Mouse (Mus musculus) spleen, postnatal 14 days (tissue): Measurements from ENCODE around the gene Gm49396.

Experiments
- DNase-seq, 2 experiments: peaks; one replicate each; pipeline ENCODE4 v3.0.0; 2021 to 2022; ENCODE audit warnings: low spot score in 2 of 2

The Gm49396 gene

DNA sequence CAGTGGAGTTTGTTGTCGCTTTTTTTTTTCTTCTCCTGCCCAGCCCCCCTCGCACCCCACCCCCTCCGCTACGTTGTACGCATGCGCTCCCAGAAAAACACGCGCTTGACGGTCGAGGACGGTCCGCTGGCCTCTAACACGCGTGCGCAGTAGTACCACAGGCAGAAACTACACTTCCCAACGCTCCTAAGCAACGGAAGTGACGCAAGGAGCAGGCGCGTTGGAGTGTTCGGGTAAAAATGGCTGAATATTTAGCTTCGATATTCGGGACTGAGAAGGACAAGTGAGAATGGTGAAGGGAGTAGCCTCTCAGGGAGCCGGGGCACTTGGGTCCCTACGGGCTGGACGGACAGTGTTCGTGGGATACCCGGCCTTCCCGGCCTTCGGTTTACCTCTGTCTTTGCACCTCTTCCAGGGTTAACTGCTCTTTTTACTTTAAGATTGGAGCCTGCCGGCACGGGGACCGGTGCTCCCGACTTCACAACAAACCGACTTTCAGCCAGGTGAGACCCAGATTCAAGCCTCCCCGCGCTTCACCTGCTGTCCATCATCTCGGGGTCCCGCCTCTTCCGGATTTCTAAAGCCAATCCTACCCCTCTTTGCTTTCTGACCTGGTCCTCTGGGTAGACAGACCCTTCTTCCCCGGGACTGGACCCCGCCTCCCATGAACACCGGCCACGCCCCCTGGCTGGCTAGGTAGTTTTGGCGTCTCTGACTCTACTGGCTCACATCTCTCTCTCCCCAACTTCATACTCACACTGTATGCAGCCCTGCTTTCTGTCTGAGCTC, at the start of gene Gm49396, which contains the start of the genes U2af1l4 and Psenen:
TSS of gene Gm49396 (plus strand) at position 228 of the 789 bp plus-strand sequence.
TSS of gene U2af1l4 (plus strand) at position 185 of the 789 bp plus-strand sequence.
TSS of gene Psenen (minus strand) at position 511 of the 789 bp plus-strand sequence.
- DNase-seq, result peak; percentile 87 to 90

DNA sequence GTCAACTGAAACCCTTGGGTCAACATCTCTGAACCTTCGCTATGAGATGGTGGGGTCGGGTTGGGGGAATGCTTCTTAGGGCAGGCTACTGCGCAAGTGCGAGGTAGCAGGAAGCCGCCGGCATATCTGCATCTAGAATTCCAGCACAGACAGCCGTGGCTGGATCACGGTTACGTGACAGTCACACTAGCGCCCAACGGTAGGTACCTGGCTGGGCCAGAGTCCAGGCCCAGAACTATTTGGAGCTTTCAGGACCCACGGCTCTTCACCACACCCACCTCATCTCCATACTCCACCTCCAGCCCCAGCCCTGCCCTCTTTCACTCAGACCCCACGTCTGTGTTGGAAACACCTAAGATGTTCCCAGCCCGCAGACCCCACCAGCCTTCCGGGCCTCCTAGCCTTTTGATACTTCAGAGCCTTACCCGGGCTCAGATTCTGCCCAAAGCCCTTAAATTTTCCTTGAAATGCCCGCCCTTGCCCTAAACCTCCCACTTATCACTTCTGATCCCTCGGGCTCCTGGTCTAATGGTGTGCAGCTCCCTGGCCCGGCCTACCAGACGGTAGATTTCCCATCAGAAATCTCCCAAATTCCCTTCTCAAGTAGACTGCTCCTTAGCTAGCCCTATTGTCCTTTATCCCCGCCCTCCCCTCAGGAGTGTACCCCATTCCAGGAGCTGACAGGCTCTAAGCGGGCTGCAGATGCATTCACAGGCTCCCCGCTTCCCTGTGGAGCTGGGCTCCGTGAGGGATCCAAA, 48.0 kb upstream of the Gm49396 start:
- DNase-seq, result no peak

DNA sequence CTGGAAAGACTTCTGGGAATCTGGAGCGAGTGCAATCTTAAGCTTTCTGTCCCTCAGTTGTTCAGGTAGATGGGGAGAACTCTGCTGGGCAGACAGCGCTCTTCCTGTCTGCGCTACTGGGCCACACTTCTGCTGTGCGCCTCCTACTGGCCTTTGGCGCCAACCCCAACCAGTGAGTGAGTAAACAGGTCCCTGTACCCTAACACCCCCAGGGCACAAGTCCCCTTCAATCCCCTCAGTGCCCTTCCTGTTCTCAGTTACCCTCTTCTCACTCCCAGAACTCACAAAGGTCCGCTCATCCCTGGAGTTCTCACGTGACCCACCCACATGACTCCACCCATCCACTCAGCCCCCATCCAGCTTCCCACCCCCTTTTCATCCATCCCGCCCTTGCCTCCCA, 44.8 kb upstream of the Gm49396 start:
- DNase-seq, result no peak

DNA sequence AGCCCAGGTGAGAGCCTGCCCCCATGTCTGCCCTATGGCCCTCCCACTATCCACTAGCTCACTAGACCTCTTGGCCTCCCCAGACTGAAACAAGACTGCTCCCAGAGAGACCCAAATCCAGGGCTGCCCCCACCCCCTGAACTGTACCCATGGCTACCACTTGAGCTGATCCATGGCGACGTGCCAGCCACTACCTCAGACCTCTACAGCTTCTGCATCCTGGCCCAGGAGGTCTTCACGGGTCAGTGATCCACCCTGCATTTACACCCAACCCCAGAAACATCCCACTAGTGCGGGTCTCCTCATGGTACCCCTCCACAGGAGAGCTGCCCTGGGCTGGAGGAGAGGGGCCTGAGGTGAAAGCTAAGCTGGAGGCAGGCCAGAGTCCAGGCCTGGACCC, 42.7 kb upstream of the Gm49396 start:
- DNase-seq, result no peak

DNA sequence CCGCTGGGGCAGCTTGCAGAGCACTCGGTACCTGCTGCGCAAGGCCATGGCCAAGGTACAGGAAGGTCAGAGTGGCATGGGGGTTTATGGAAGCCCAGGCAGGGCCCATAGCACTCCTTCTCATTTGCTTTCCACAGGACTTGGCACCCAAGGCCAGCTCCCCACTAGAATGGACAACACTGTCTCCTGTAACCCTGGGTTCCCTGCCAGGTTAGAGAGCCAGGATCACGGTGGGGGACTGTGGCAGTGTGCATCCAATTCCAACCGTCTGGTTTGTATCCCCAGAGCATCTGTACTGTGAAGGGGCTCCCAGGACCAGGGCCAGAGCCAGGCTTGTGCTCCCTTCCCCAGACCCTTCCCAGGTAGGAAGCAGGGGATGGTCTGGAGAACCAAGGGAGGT, 42.3 kb upstream of the Gm49396 start:
- DNase-seq, result no peak

DNA sequence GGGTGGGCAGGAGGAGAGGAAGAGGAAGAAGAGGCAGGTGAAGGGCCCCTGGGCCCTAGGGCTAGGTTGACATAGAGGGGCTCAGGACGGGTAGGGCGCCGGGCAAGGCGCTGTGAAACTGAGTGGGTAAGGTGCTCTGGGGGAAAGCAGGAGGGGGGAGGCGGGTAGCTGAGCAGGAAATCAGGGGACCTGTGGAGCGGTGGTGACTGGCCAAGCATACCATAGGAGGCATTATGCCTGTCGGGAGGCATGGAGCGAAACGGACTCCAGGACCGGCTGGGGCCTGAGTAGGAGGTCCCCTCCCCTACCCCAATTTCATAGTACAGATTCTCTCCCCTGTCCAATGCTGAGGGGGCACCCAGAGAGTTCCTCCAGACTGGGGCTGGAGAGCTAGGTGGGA, 40.3 kb upstream of the Gm49396 start:
- DNase-seq, result no peak

DNA sequence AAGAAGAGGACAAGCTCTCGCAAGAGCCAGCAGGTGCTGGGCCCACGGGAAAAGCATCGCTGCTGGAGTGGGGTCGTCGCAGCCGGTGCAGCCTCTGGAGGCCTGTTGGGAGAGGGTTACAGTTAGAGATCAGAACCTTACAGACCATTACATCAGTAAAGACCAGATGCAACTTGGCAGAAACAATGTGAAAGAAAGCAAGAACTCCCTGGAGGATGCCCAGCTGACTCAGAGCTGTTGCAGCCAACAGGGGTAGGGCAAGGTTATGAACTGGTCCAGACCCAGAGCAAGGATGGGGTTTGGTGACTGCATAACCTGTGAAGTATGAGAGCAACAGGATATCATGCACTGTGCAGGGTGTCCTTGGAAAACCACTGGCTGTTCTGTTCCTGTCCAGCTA, 38.7 kb upstream of the Gm49396 start:
- DNase-seq, result no peak

DNA sequence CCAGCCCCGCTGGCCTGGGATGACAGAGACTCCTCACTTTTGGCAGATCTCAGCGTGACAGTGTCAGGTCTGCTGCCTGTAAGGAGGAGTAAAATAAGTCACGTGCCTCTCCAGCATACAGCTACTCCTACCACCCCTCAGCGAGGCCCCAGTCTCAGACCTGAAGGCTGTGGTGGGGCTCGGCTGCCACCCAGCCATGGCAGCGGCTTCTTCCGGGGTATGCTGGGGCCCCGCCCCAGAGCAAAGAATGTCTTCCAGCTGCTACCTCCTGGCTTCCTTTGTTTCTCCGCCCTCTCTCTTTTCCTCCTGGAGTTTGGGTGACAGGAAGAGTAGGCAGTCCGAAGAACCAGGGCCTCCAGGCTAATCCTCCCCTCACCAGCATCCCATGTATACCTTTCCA, 37.2 kb upstream of the Gm49396 start:
- no peak for DNase-seq

DNA sequence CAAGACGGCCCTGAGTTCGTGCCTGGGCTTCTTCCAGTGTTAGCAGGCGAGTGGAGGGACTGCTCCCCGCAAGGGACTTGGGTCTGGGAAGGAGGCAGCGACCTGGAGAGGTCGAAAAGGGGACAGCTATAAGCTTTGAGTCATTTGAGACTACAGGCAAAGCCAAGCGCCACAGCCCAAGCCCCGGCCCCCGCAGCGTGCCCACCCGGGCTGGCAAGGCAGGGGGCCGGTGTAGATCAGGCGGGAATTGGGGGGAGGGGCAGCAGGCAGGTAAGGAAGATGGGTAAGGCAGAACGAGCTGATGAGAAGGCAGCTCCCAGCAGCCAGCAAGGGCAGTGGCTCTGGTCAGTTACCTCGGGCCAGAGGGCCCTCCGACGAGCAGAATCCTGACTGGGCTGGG, 36.7 kb upstream of the Gm49396 start:
- no peak for DNase-seq

DNA sequence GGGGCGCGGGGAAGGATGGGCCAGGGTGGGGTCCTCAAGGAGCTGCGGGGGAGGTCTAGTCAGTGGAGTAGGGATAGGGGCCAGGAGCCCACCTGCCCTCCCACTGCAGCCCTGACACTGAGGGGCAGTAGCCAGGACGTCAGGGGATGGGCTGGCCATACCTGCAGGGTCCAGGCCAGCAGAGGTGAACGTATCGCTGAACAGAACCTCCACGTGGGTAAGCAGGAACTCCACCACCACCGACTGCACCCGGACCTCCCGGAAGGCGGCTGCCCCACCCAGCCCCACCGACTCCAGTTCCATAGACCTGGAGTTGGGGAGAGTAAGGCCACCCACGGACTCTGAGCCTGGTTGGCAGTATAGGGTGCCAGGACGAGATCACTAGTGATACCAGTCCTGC, 36.2 kb upstream of the Gm49396 start:
- DNase-seq, result no peak

DNA sequence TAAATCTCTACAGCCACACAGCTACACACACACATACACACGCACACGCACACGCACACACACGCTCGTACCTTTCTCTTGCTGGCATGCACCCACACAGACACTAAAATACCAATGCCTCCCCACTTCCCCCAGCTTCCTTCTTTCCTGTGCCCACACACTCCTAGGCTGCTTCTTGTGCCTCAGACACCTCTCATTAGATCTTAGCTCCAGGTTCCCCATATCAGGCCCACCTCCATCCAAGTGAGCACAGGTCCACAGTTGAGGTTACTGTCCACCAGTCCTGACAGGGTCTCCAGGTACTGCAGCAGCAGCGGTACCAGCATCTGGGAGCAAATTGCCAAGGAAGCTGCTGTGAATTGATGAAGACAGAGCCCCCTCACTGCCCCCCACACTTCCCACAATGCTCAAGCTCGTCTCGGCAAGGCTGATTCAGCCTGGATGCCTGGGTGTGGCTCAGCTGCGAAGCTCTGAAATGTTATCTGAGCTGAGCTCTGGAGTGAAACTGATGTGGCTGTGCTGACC, 31.8 kb upstream of the Gm49396 start:
- no peak for DNase-seq

DNA sequence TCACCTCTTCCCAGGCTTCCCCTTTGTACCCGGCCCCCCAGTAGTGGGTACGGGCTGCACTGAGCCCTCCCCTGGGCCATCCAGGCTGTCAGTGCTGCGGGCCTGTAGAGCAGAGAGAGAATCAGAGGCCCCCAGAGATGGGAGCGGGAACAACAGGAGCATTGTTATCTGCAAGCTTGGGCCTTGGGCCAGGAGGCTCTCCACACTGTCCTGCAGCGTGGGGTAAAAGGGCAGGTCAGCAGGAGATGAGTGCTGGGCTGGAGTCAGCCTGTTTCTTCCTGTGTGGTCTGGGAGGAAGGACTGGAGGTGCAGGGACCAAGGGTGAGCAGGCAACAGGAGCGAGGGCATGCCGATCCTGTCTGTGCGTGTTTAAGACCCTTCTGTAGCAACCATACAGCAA, 30.2 kb upstream of the Gm49396 start:
- DNase-seq, result no peak

DNA sequence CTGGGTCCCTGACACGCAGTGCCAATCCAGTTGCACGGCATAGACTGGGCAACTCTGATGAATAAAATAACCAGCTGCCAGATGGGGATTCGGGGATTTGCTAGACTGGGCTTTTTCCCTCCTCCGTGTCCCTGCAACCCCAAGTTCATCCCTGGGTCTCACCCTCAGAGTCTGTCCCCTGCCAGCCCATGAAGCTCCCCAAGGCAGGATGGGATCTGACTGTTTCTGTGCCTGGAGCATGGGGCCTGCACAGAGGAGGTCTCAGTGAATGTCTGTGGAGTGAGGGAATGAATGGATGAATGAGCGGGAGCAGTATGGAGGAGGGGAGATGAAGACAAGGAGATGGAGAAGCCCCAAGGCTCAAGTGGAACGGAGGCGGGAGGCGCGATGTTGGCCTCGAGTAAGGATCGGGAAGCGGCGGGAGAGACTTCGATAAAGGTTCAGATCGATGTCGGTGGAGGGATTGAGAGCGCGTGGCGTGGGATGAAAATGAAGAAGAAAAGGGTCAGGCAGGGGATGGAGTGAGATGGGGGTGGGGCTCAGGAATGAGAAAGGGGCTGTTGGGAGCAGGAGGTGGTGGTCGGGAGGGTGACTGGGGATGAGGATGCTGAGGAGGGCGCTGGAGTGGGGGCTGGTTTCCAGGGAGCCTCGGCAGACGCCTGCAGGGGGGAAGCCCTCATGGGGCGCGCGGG, 29.1 kb upstream of the Gm49396 start:
- peak in 1 of 2 experiments; percentile 22 for DNase-seq

DNA sequence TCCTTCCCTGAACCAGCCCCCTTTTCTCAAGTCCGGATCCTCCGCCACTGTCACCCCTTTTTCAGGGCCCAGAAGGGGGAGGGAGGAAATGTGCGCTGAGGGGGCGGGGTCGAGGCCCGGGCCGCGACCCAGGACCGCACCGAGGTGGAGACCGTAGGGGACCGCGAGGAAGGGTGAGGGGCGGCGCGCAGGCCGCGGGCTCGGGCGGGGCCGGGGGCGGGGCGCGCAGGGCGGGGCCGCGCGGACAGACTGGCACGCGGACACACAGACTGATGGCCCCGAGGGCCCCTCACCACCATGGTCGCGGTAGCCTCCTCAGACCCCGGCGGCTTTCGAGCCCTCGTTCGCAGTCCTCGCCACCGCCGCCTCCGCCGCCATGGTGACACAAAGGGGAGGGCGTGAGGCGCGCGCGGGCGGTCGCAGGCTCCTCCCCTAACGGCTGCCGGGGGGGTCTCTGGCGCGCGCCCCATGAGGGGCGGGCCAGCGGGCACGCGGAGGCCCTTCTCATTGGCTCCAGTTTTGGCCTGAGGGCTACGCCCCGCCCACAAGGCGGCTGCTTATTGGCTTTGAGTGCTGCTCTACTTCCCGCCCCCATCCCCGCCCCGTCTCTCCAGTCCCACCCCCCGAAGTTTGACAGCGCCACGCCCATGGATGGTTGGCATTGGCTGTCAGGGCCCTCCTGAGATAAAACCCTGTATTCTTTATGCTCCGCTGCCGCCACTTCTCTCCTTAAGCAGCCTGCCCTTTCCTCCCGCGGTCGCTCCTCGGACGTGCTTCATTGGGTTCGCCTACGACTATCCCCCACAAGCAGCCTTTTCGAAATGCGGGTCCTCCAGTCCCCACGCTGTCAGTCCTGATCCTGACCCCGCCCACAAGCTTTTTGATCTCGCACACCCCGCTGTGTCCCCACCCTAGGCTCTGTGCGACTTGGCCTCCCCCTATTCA, 28.2 kb upstream of the Gm49396 start, which contains the start of gene Arhgap33:
TSS of gene Arhgap33 (minus strand) at position 428 of the 945 bp plus-strand sequence.
- DNase-seq, result peak; percentile 91 to 93

DNA sequence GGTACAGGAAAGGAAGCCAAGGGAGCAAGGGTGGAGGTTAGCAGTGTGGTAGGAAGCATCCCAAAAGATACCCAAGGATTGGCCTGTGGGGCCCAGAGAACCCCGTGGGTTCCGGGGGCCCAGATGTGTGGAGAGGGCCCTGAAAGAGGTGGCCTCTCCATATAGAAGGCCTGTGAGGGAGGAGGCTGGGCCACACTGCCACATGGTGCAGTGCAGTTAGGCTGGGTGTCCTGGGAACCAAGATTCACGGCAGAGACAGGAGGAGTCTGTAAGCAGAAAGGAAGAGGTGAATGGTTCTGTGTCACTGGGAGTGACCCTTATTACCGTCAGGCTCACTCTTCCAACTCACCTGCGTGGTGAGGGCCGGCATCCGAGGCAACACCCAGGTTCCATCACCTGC, 22.6 kb upstream of the Gm49396 start:
- DNase-seq, result no peak

DNA sequence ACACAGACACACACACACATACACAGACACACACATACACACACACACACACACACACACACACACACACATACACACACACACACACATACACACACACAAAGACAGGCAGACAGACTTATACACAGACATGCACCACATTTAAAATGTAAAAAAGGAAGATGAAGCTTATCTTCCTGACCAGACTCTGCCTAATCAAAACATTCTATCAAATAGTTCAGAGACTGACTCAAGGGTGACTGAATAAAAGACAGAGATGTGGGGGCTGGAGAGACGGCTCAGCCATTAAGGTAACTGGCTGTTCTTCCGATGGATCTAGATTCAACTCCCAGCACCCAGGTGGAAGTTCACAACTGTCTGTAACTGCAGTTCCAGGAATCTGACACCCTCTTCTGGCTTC, 18.8 kb upstream of the Gm49396 start:
- no peak for DNase-seq

DNA sequence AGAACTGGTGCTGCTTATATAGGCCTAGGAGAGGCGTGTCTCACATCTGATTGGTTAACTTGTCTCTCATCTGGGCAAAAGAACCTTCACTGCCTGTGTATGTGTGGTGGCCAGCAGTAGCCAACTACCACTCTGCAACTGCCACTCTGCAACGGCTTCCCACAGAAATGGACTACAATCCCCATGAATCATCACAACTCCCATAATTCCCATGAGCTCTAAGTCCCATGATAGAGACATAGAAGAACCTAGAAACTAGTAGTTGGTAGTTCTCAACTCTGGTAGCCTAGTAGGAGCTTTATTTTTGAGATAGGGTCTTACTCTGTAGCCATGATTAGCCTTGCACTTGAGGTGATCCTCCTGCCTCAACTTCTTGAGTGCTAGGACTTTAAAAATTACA, 13.3 kb upstream of the Gm49396 start:
- no peak for DNase-seq

DNA sequence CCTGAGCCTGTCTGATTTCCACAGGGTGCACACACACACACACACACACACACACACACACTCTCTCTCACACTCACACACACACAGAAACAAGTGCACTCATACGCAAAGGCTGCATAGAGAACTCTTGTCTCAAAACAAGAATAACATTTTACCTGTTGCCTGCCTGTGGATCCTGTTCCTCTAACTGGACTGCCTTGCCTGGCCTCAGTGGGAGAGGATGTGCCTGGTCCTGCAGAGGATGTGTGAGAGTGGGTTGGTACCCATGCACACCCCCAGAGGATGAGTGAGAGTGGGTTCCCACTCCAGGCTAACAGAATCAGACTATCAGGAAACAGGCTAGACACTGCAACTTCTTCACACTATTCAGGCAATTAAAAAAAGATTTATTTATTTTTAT, 12.5 kb upstream of the Gm49396 start:
- DNase-seq, result no peak

DNA sequence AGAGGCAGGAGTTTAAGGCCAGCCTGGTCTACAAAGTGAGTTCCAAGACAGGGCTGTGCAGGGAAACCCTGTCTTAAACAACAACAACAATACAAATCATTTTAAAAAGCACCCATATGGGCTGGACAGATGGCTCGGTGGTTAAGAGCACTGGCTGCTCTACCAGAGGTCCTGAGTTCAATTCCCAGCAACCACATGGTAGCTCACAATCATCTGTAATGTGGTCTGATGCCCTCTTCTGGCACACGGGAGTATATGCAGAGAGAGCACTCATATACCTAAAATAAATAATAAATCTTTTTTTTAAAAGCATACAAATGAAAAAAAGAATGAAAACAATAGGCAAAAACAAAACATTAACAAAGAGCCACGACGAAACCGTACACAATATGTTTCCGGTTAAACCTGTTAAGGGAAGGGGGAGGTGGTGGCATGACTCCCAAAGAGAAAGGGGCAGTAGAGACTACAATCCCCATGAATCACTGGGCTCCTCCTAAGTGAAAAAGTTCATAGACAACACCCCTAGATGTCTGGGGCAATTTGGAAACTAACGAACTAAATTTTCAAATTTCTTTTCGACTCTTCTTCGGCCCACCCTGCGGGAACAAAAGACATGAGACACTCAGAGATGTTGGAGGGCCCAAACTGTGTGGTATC, 11.6 kb upstream of the Gm49396 start:
- no peak for DNase-seq
